Mouse (Mus musculus): ENCODE results near the gene Lrriq4. TPM values are rescaled to one million over a fixed set of nuclear protein-coding genes. Genes with fewer than 3 reads are reported as not detected.
A peak's percentile ranks its signal among the peaks of the same experiment; 100 is the strongest.
"Not testable (repeated sequence)": the region's sequence is repeated elsewhere in the genome, so short reads cannot be mapped to it uniquely, and the experiment has no call there.

Gene Lrriq4
- polyA plus RNA-seq, 1 experiment from 2014 or later = not detected

GRCm38 (mm10) chr3:30690976-30691375, 46.7 kb downstream of the Lrriq4 start:
- H3K36me3 ChIP-seq (ENCODE audit: control insufficient read depth, insufficient read depth, low read length) = no peaks in the 10 kb centered on the region
- WGBS = 73% methylated on average over 7 of the region's 7 CpGs
- no peaks in the 10 kb centered on the region for H3K9me3 ChIP-seq (ENCODE audit: control insufficient read depth, low read length)
- no peak overlapping the region for H3K4me3 ChIP-seq (ENCODE audit: low read depth, low read length)
- H3K9ac ChIP-seq (ENCODE audit: low read length) = no peak overlapping the region
- no peaks in the 10 kb centered on the region for H3K4me1 ChIP-seq (ENCODE audit: control insufficient read depth, insufficient read depth, low read length)
- H3K4me2 ChIP-seq (ENCODE audit: low read depth, severe bottlenecking) = no peak overlapping the region
- ATAC-seq (ENCODE audit: insufficient number of reproducible peaks, low FRiP score, low TSS enrichment, low read depth) (no peak), DNase-seq (ENCODE audit: low spot score) (peak; percentile 7)
- no peaks in the 10 kb centered on the region for H3K27me3 ChIP-seq (ENCODE audit: control insufficient read depth, insufficient read depth, low read length)
- H3K27ac ChIP-seq (replicated peaks; ENCODE audit: low read depth, low read length) = no peak overlapping the region

- Histone ChIP-seq H3K27me3 (ENCODE audit: control insufficient read depth, insufficient read depth, low read length) (no peaks in the 10 kb centered on the region), H3K4me1 (ENCODE audit: control insufficient read depth, insufficient read depth, low read length) (no peaks in the 10 kb centered on the region), H3K36me3 (ENCODE audit: control insufficient read depth, insufficient read depth, low read length) (no peaks in the 10 kb centered on the region), H3K4me3 (ENCODE audit: low read depth, low read length) (no peak overlapping the region), H3K27ac (replicated peaks; ENCODE audit: low read depth, low read length) (no peak overlapping the region), H3K4me2 (ENCODE audit: low read depth, severe bottlenecking) (no peak overlapping the region), H3K9ac (ENCODE audit: low read length) (no peak overlapping the region), H3K9me3 (ENCODE audit: control insufficient read depth, low read length) (no peaks in the 10 kb centered on the region)
- DNase-seq (ENCODE audit: low spot score) (no peak), ATAC-seq (ENCODE audit: insufficient number of reproducible peaks, low FRiP score, low TSS enrichment, low read depth) (no peak)
- 93% methylated on average over 2 of the region's 2 CpGs for WGBS
Observed at GRCm38 (mm10) chr3:30695661-30696060, 51.4 kb downstream of the Lrriq4 start.

- Histone ChIP-seq H3K36me3 (ENCODE audit: control insufficient read depth, insufficient read depth, low read length) (no peaks in the 10 kb centered on the region), H3K4me3 (ENCODE audit: low read depth, low read length) (no peak overlapping the region), H3K9ac (ENCODE audit: low read length) (no peak overlapping the region), H3K27me3 (ENCODE audit: control insufficient read depth, insufficient read depth, low read length) (no peaks in the 10 kb centered on the region), H3K27ac (replicated peaks; ENCODE audit: low read depth, low read length) (no peak overlapping the region), H3K4me1 (ENCODE audit: control insufficient read depth, insufficient read depth, low read length) (no peaks in the 10 kb centered on the region), H3K9me3 (ENCODE audit: control insufficient read depth, low read length) (no peaks in the 10 kb centered on the region), H3K4me2 (ENCODE audit: low read depth, severe bottlenecking) (no peak overlapping the region)
- no peak for ATAC-seq (ENCODE audit: insufficient number of reproducible peaks, low FRiP score, low TSS enrichment, low read depth)
- 12% methylated on average over 2 of the region's 2 CpGs for WGBS
- DNase-seq (ENCODE audit: low spot score) = peak; percentile 85
Observed at GRCm38 (mm10) chr3:30696346-30696745, 52.0 kb downstream of the Lrriq4 start.

- Histone ChIP-seq H3K27ac (replicated peaks; ENCODE audit: low read depth, low read length) (no peak overlapping the region), H3K9me3 (ENCODE audit: control insufficient read depth, low read length) (no peaks in the 10 kb centered on the region), H3K9ac (ENCODE audit: low read length) (no peak overlapping the region), H3K4me2 (ENCODE audit: low read depth, severe bottlenecking) (no peak overlapping the region), H3K36me3 (ENCODE audit: control insufficient read depth, insufficient read depth, low read length) (no peaks in the 10 kb centered on the region), H3K27me3 (ENCODE audit: control insufficient read depth, insufficient read depth, low read length) (no peaks in the 10 kb centered on the region), H3K4me3 (ENCODE audit: low read depth, low read length) (no peak overlapping the region), H3K4me1 (ENCODE audit: control insufficient read depth, insufficient read depth, low read length) (no peaks in the 10 kb centered on the region)
- WGBS = 69% methylated on average over 4 of the region's 4 CpGs
- DNase-seq (ENCODE audit: low spot score) (no peak), ATAC-seq (ENCODE audit: insufficient number of reproducible peaks, low FRiP score, low TSS enrichment, low read depth) (no peak)
Observed at GRCm38 (mm10) chr3:30697891-30698290, 53.6 kb downstream of the Lrriq4 start.

- H3K4me2 ChIP-seq (ENCODE audit: low read depth, severe bottlenecking); H3K36me3 ChIP-seq (ENCODE audit: control insufficient read depth, insufficient read depth, low read length); H3K4me1 ChIP-seq (ENCODE audit: control insufficient read depth, insufficient read depth, low read length); H3K4me3 ChIP-seq (ENCODE audit: low read depth, low read length); H3K9me3 ChIP-seq (ENCODE audit: control insufficient read depth, low read length); H3K27ac ChIP-seq (replicated peaks; ENCODE audit: low read depth, low read length); H3K27me3 ChIP-seq (ENCODE audit: control insufficient read depth, insufficient read depth, low read length); H3K9ac ChIP-seq (ENCODE audit: low read length); ATAC-seq (ENCODE audit: insufficient number of reproducible peaks, low FRiP score, low TSS enrichment, low read depth); DNase-seq (ENCODE audit: low spot score): not testable (repeated sequence)
- WGBS = 83% methylated on average over 6 of the region's 6 CpGs
Observed at GRCm38 (mm10) chr3:30699711-30700505, 55.6 kb downstream of the Lrriq4 start, which contains the start of gene Lrrc31. Gene Lrrc31 (minus strand): TSS chr3:30699843.

GRCm38 (mm10) chr3:30705977-30706376, 61.7 kb downstream of the Lrriq4 start:
- H3K4me3 ChIP-seq (ENCODE audit: low read depth, low read length) = no peak overlapping the region
- no peak overlapping the region for H3K9ac ChIP-seq (ENCODE audit: low read length)
- no peaks in the 10 kb centered on the region for H3K27me3 ChIP-seq (ENCODE audit: control insufficient read depth, insufficient read depth, low read length)
- ATAC-seq (ENCODE audit: insufficient number of reproducible peaks, low FRiP score, low TSS enrichment, low read depth) (no peak), DNase-seq (ENCODE audit: low spot score) (no peak)
- WGBS = 82% methylated on average over 3 of the region's 3 CpGs
- no peaks in the 10 kb centered on the region for H3K36me3 ChIP-seq (ENCODE audit: control insufficient read depth, insufficient read depth, low read length)
- H3K9me3 ChIP-seq (ENCODE audit: control insufficient read depth, low read length) = no peaks in the 10 kb centered on the region
- H3K4me2 ChIP-seq (ENCODE audit: low read depth, severe bottlenecking) = no peak overlapping the region
- H3K4me1 ChIP-seq (ENCODE audit: control insufficient read depth, insufficient read depth, low read length) = no peaks in the 10 kb centered on the region
- no peak overlapping the region for H3K27ac ChIP-seq (replicated peaks; ENCODE audit: low read depth, low read length)

- ATAC-seq (ENCODE audit: insufficient number of reproducible peaks, low FRiP score, low TSS enrichment, low read depth) (no peak), DNase-seq (ENCODE audit: low spot score) (no peak)
- Histone ChIP-seq H3K9ac (ENCODE audit: low read length) (no peak overlapping the region), H3K4me2 (ENCODE audit: low read depth, severe bottlenecking) (no peak overlapping the region), H3K27ac (replicated peaks; ENCODE audit: low read depth, low read length) (no peak overlapping the region), H3K4me3 (ENCODE audit: low read depth, low read length) (no peak overlapping the region), H3K4me1 (ENCODE audit: control insufficient read depth, insufficient read depth, low read length) (no peaks in the 10 kb centered on the region), H3K9me3 (ENCODE audit: control insufficient read depth, low read length) (no peaks in the 10 kb centered on the region), H3K27me3 (ENCODE audit: control insufficient read depth, insufficient read depth, low read length) (no peaks in the 10 kb centered on the region), H3K36me3 (ENCODE audit: control insufficient read depth, insufficient read depth, low read length) (no peaks in the 10 kb centered on the region)
- WGBS = 86% methylated on average over 4 of the region's 4 CpGs
Observed at GRCm38 (mm10) chr3:30706614-30707276, 62.4 kb downstream of the Lrriq4 start.

- Histone ChIP-seq H3K4me3 (ENCODE audit: low read depth, low read length) (no peak overlapping the region), H3K36me3 (ENCODE audit: control insufficient read depth, insufficient read depth, low read length) (no peaks in the 10 kb centered on the region), H3K27ac (replicated peaks; ENCODE audit: low read depth, low read length) (no peak overlapping the region), H3K4me2 (ENCODE audit: low read depth, severe bottlenecking) (no peak overlapping the region), H3K9me3 (ENCODE audit: control insufficient read depth, low read length) (no peaks in the 10 kb centered on the region), H3K9ac (ENCODE audit: low read length) (no peak overlapping the region), H3K27me3 (ENCODE audit: control insufficient read depth, insufficient read depth, low read length) (no peaks in the 10 kb centered on the region), H3K4me1 (ENCODE audit: control insufficient read depth, insufficient read depth, low read length) (no peaks in the 10 kb centered on the region)
- DNase-seq (ENCODE audit: low spot score) = no peak
- no peak for ATAC-seq (ENCODE audit: insufficient number of reproducible peaks, low FRiP score, low TSS enrichment, low read depth)
- WGBS = 82% methylated on average over 6 of the region's 6 CpGs
Observed at GRCm38 (mm10) chr3:30710191-30710590, 65.9 kb downstream of the Lrriq4 start.

All from limb, embryonic 11.5 days (tissue).